Comparison of ENCODE assay signal across 8 mouse cellular contexts in genomic region chr15:81858517-81859329, GRCm38 (mm10). TPM values are rescaled to one million over a fixed set of nuclear protein-coding genes. Genes with fewer than 3 reads are reported as not detected.
A peak's percentile ranks its signal among the peaks of the same experiment; 100 is the strongest.
DNase-seq lines count a peak whose midpoint lies in the region; ATAC-seq and TF ChIP-seq lines count a peak whose summit lies in the region.

Tob2 (minus strand) TSS chr15:81858796.

- H3K4me2 ChIP-seq in embryonic facial prominence, embryonic 14.5 days (ENCODE audit: low read depth, low read length) = peak within 1 kb of the TSS; percentile 87
- peak within 1 kb of the TSS; percentile 96 for H3K4me2 ChIP-seq in limb, embryonic 13.5 days (replicated peaks)
- H3K4me2 ChIP-seq in midbrain, embryonic 14.5 days (ENCODE audit: low read length) = peak within 1 kb of the TSS; percentile 88

- H3K9me3 ChIP-seq in embryonic facial prominence, embryonic 14.5 days (ENCODE audit: control insufficient read depth, low read length) = no peaks in the 10 kb centered on the region
- H3K9me3 ChIP-seq in limb, embryonic 13.5 days = no peaks in the 10 kb centered on the region
- no peaks in the 10 kb centered on the region for H3K9me3 ChIP-seq in midbrain, embryonic 14.5 days (ENCODE audit: control insufficient read depth, low read length)

- H3K9ac ChIP-seq in embryonic facial prominence, embryonic 14.5 days (ENCODE audit: low read depth, low read length) = peak within 1 kb of the TSS; percentile 92
- peak within 1 kb of the TSS; percentile 98 for H3K9ac ChIP-seq in heart, adult 2 months (ENCODE audit: low read depth, low read length)
- H3K9ac ChIP-seq in limb, embryonic 13.5 days = peak within 1 kb of the TSS; percentile 96
- H3K9ac ChIP-seq in midbrain, embryonic 14.5 days (replicated peaks; ENCODE audit: low read length) = peak within 1 kb of the TSS; percentile 73

- H3K36me3 ChIP-seq in embryonic facial prominence, embryonic 14.5 days (ENCODE audit: control insufficient read depth, insufficient read depth, low read length) = 0 out of 2 replicates have a peak, but pooled peaks cover 8% of the 10 kb centered on the region
- H3K36me3 ChIP-seq in heart, adult 2 months (ENCODE audit: control insufficient read depth, insufficient read depth, low read length) = no peaks in the 10 kb centered on the region; the same call in 1 of the 2 replicates
- H3K36me3 ChIP-seq in kidney, adult 2 months (ENCODE audit: control insufficient read depth, insufficient read depth, low read length) = no peaks in the 10 kb centered on the region; the same call in 1 of the 2 replicates
- peaks cover 8% of the 10 kb centered on the region; the same call in 1 of the 2 replicates for H3K36me3 ChIP-seq in limb, embryonic 13.5 days
- no peaks in the 10 kb centered on the region for H3K36me3 ChIP-seq in midbrain, embryonic 14.5 days (ENCODE audit: control insufficient read depth, insufficient read depth, low read length)

- H3K27ac ChIP-seq in embryonic facial prominence, embryonic 14.5 days (replicated peaks; ENCODE audit: low read depth, low read length) = peak within 1 kb of the TSS; percentile 98
- H3K27ac ChIP-seq in heart, adult 2 months = peak within 1 kb of the TSS; percentile 100
- peak within 1 kb of the TSS; percentile 100 for H3K27ac ChIP-seq in kidney, adult 2 months (ENCODE audit: insufficient read depth, low read depth, low read length)
- peak within 1 kb of the TSS; percentile 95 for H3K27ac ChIP-seq in limb, embryonic 13.5 days
- H3K27ac ChIP-seq in midbrain, embryonic 14.5 days (replicated peaks; ENCODE audit: low read depth, low read length) = peak within 1 kb of the TSS; percentile 91

- intact Hi-C loops in heart, adult 2 months (cut with DNase I) = loop anchor here (1.0 to 2.0 kb wide), 3 partner anchors 14 to 27 kb away; partner anchors contain the start of gene Aco2

- under 1% methylated on average over 39 of the region's 44 CpGs for WGBS in embryonic facial prominence, embryonic 14.5 days
- under 1% methylated on average over 44 of the region's 44 CpGs for WGBS in heart, adult 2 months
- WGBS in kidney, adult 2 months = under 1% methylated on average over 44 of the region's 44 CpGs
- under 1% methylated on average over 44 of the region's 44 CpGs for WGBS in limb, embryonic 13.5 days
- WGBS in midbrain, embryonic 14.5 days = under 1% methylated on average over 44 of the region's 44 CpGs

- 0 out of 2 replicates have a peak, but pooled peaks have one; percentile 3 for TF ChIP-seq EP300 in heart, adult 2 months (IDR thresholded peaks at IDR 0.05; ENCODE audit: insufficient read depth, low read depth, low read length)

- DNase-seq in 3T3-L1 (ENCODE audit: low read depth, low spot score) = peak; percentile 72
- DNase-seq in adrenal gland, postnatal 25 days = peak; percentile 64
- DNase-seq in embryonic facial prominence, embryonic 14.5 days (ENCODE audit: low spot score) = peak; percentile 54
- peak; percentile 79 to 81 for DNase-seq in heart, adult 2 months
- peak; percentile 82 for DNase-seq in kidney, adult 2 months
- DNase-seq in midbrain, embryonic 14.5 days = peak; percentile 70
- peak; percentile 39 to 55 for DNase-seq in spleen, postnatal 14 days (ENCODE audit: low spot score in 2 of 2)

- H3K27me3 ChIP-seq in embryonic facial prominence, embryonic 14.5 days (replicated peaks; ENCODE audit: control insufficient read depth, insufficient read depth, low read length) = no peaks in the 10 kb centered on the region
- no peaks in the 10 kb centered on the region for H3K27me3 ChIP-seq in heart, adult 2 months (ENCODE audit: control insufficient read depth, insufficient read depth, low read length)
- no peaks in the 10 kb centered on the region for H3K27me3 ChIP-seq in kidney, adult 2 months (replicated peaks; ENCODE audit: control insufficient read depth, insufficient read depth, low read length)
- no peaks in the 10 kb centered on the region for H3K27me3 ChIP-seq in limb, embryonic 13.5 days
- no peaks in the 10 kb centered on the region for H3K27me3 ChIP-seq in midbrain, embryonic 14.5 days (ENCODE audit: control insufficient read depth, insufficient read depth, low read length)

- TF ChIP-seq POLR2A in heart, adult 2 months (IDR thresholded peaks at IDR 0.05; ENCODE audit: insufficient read depth, low read depth, low read length) = no peak
- no peak for TF ChIP-seq POLR2A in kidney, adult 2 months (IDR thresholded peaks at IDR 0.05; ENCODE audit: low read depth, low read length)

- peak within 1 kb of the TSS; percentile 83 for H3K4me3 ChIP-seq in embryonic facial prominence, embryonic 14.5 days (ENCODE audit: low read depth, low read length)
- peak within 1 kb of the TSS; percentile 71 for H3K4me3 ChIP-seq in heart, adult 2 months
- peak within 1 kb of the TSS; percentile 87 for H3K4me3 ChIP-seq in kidney, adult 2 months (ENCODE audit: insufficient read depth, low read depth, low read length)
- peak within 1 kb of the TSS; percentile 91 for H3K4me3 ChIP-seq in limb, embryonic 13.5 days
- H3K4me3 ChIP-seq in midbrain, embryonic 14.5 days (replicated peaks; ENCODE audit: low read depth, low read length) = peak within 1 kb of the TSS; percentile 86

- H3K79me2 ChIP-seq in heart, adult 2 months (replicated peaks; ENCODE audit: control insufficient read depth, insufficient read depth, low read length) = peaks cover 3% of the 10 kb centered on the region

- ATAC-seq in embryonic facial prominence, embryonic 14.5 days (ENCODE audit: low read depth) = peak; percentile 4; the same call in 1 of the 2 replicates
- peak; percentile 8; the same call in 1 of the 2 replicates for ATAC-seq in limb, embryonic 13.5 days (ENCODE audit: low FRiP score, low read depth)
- ATAC-seq in midbrain, embryonic 14.5 days (ENCODE audit: low FRiP score, low TSS enrichment) = no peak

- H3K4me1 ChIP-seq in embryonic facial prominence, embryonic 14.5 days (ENCODE audit: control insufficient read depth, insufficient read depth, low read length) = peaks cover 5% of the 10 kb centered on the region; the same call in 1 of the 2 replicates
- peaks cover 2% of the 10 kb centered on the region; the same call in 1 of the 2 replicates for H3K4me1 ChIP-seq in heart, adult 2 months (ENCODE audit: control insufficient read depth, insufficient read depth, low read length)
- peaks cover 4% of the 10 kb centered on the region; the same call in 1 of the 2 replicates for H3K4me1 ChIP-seq in kidney, adult 2 months (ENCODE audit: control insufficient read depth, insufficient read depth, low read length)
- H3K4me1 ChIP-seq in limb, embryonic 13.5 days = peaks cover 18% of the 10 kb centered on the region
- H3K4me1 ChIP-seq in midbrain, embryonic 14.5 days (ENCODE audit: control insufficient read depth, insufficient read depth, low read length) = peaks cover 24% of the 10 kb centered on the region

- TF ChIP-seq CTCF in heart, adult 2 months (IDR thresholded peaks at IDR 0.05) = peak; percentile 26
- TF ChIP-seq CTCF in kidney, adult 2 months (conservative IDR thresholded peaks at IDR 0.05; ENCODE audit: insufficient read depth, insufficient read length, low read depth, low read length) = 0 out of 2 replicates have a peak, but pooled peaks have one; percentile 7

RNA-seq across cellular contexts. Expression of gene Tob2, which starts in this region (rescaled TPM):
- total RNA-seq in adrenal gland, postnatal 25 days (2021) = 72.3 and 86.1 TPM in 2 replicates
- polyA plus RNA-seq in embryonic facial prominence, embryonic 14.5 days (2014; fragmentation: Nextera tagmentation; extraction: Ambion mirVana) = 23.0 and 26.8 TPM in 2 replicates
- total RNA-seq in heart, adult 2 months (2021) = 100 to 1,000 TPM; 101 to 114 TPM
- polyA plus RNA-seq in heart, adult 2 months (2012; rRNA removed) = 39.4 and 49.7 TPM in 2 replicates
- polyA plus RNA-seq in kidney, adult 2 months (2012; rRNA removed) = 31.6 and 40.3 TPM in 2 replicates
- polyA plus RNA-seq in limb, embryonic 13.5 days (2015; fragmentation: Nextera tagmentation; extraction: Ambion mirVana) = 24.6 and 26.0 TPM in 2 replicates
- polyA plus RNA-seq in midbrain, embryonic 14.5 days (2014; fragmentation: Nextera tagmentation; extraction: Ambion mirVana) = 11.7 and 14.4 TPM in 2 replicates
